Mouse (Mus musculus): ENCODE measurements at regions not wholly inside any gene's neighbourhood (a gene's known extent, or its start where the extent isn't known, plus 50 kb on each side); places are given as distances from the start of the nearest gene placed in this dataset.

- DNase-seq (ENCODE audit: low read depth in 2 of 2, low spot score in 2 of 2) = no peak
These were observed 327.4 kb downstream of the Btg1 start for GRCm38 (mm10) chr10:96944229-96944628.

- DNase-seq (ENCODE audit: low read depth in 2 of 2, low spot score in 2 of 2) = no peak
These were observed 331.2 kb downstream of the Btg1 start for GRCm38 (mm10) chr10:96947971-96948370.

- no peak for DNase-seq (ENCODE audit: low read depth in 2 of 2, low spot score in 2 of 2)
These were observed 332.1 kb downstream of the Btg1 start for GRCm38 (mm10) chr10:96948871-96949270.

GRCm38 (mm10) chr10:96955036-96955775 is 338.4 kb downstream of the Btg1 start:
- DNase-seq (ENCODE audit: low read depth in 2 of 2, low spot score in 2 of 2) = peak in 1 of 2 experiments; percentile 1

GRCm38 (mm10) chr10:96955776-96956448 is 339.1 kb downstream of the Btg1 start:
- no peak for DNase-seq (ENCODE audit: low read depth in 2 of 2, low spot score in 2 of 2)

GRCm38 (mm10) chr10:96956449-96956834 is 339.6 kb downstream of the Btg1 start:
- no peak for DNase-seq (ENCODE audit: low read depth in 2 of 2, low spot score in 2 of 2)

GRCm38 (mm10) chr10:96957019-96957418 is 340.2 kb downstream of the Btg1 start:
- DNase-seq (ENCODE audit: low read depth in 2 of 2, low spot score in 2 of 2) = no peak

- no peak for DNase-seq (ENCODE audit: low read depth in 2 of 2, low spot score in 2 of 2)
These were observed 353.0 kb downstream of the Btg1 start for GRCm38 (mm10) chr10:96969825-96970224.

GRCm38 (mm10) chr10:96970737-96971136 is 353.9 kb downstream of the Btg1 start:
- no peak for DNase-seq (ENCODE audit: low read depth in 2 of 2, low spot score in 2 of 2)

- no peak for DNase-seq (ENCODE audit: low read depth in 2 of 2, low spot score in 2 of 2)
These were observed 355.0 kb downstream of the Btg1 start for GRCm38 (mm10) chr10:96971810-96972209.

GRCm38 (mm10) chr10:96974326-96974977 is 357.6 kb downstream of the Btg1 start:
- no peak for DNase-seq (ENCODE audit: low read depth in 2 of 2, low spot score in 2 of 2)

GRCm38 (mm10) chr10:96976691-96977090 is 359.9 kb downstream of the Btg1 start:
- DNase-seq (ENCODE audit: low read depth in 2 of 2, low spot score in 2 of 2) = no peak

- DNase-seq (ENCODE audit: low read depth in 2 of 2, low spot score in 2 of 2) = no peak
These were observed 363.7 kb downstream of the Btg1 start for GRCm38 (mm10) chr10:96980494-96980831.

GRCm38 (mm10) chr10:96980832-96981515 is 364.2 kb downstream of the Btg1 start:
- DNase-seq (ENCODE audit: low read depth in 2 of 2, low spot score in 2 of 2) = no peak

- no peak for DNase-seq (ENCODE audit: low read depth in 2 of 2, low spot score in 2 of 2)
These were observed 364.7 kb downstream of the Btg1 start for GRCm38 (mm10) chr10:96981516-96981869.

- no peak for DNase-seq (ENCODE audit: low read depth in 2 of 2, low spot score in 2 of 2)
These were observed 384.1 kb downstream of the Btg1 start for GRCm38 (mm10) chr10:97000871-97001270.

GRCm38 (mm10) chr10:97008873-97009272 is 392.1 kb downstream of the Btg1 start:
- DNase-seq (ENCODE audit: low read depth in 2 of 2, low spot score in 2 of 2) = no peak

GRCm38 (mm10) chr10:97009859-97010258 is 393.1 kb downstream of the Btg1 start:
- DNase-seq (ENCODE audit: low read depth in 2 of 2, low spot score in 2 of 2) = no peak

- no peak for DNase-seq (ENCODE audit: low read depth in 2 of 2, low spot score in 2 of 2)
These were observed 401.8 kb downstream of the Btg1 start for GRCm38 (mm10) chr10:97018641-97019040.

GRCm38 (mm10) chr10:97028776-97029175 is 412.0 kb downstream of the Btg1 start:
- no peak for DNase-seq (ENCODE audit: low read depth in 2 of 2, low spot score in 2 of 2)

- no peak for DNase-seq (ENCODE audit: low read depth in 2 of 2, low spot score in 2 of 2)
These were observed 414.2 kb downstream of the Btg1 start for GRCm38 (mm10) chr10:97030996-97031395.

GRCm38 (mm10) chr10:97035371-97035786 is 418.6 kb downstream of the Btg1 start:
- DNase-seq (ENCODE audit: low read depth in 2 of 2, low spot score in 2 of 2) = no peak

Data from CD8-positive naive resting alpha-beta T cell, adult 2 months (primary cell).